Mouse (Mus musculus): ENCODE measurements around the gene Cmtm3.

GRCm38 (mm10) chr8:104348971-104349370, 9.8 kb downstream of the Cmtm3 start:
- TF ChIP-seq CTCF (IDR thresholded peaks at IDR 0.05; ENCODE audit: low read depth, low read length) (no peak), TAL1 (conservative IDR thresholded peaks at IDR 0.05; ENCODE audit: low read depth, low read length) (no peak), GATA1 (IDR thresholded peaks at IDR 0.05; ENCODE audit: borderline replicate concordance, low read length) (no peak), POLR2AphosphoS5 (IDR thresholded peaks at IDR 0.05; ENCODE audit: insufficient replicate concordance, low read depth, low read length) (no peak), GATA2 (IDR thresholded peaks at IDR 0.05; ENCODE audit: borderline replicate concordance, low read depth, low read length) (no peak)
